Mouse (Mus musculus) ES-Bruce4 (cell line): Measurements from ENCODE around the gene Rbm19. TPM values are rescaled to one million over a fixed set of nuclear protein-coding genes. Genes with fewer than 3 reads are reported as not detected.

Source experiments
- H3K27ac ChIP-seq: 2 replicates; pipeline ENCODE4 v1.5.1; 2012; ENCODE audit warnings: low read length, inconsistent platforms; ENCODE audit not compliant: insufficient read depth
- H3K27me3 ChIP-seq: 2 replicates; pipeline ENCODE4 v1.6.1; 2012; ENCODE audit warnings: mild to moderate bottlenecking, low read length, inconsistent platforms; ENCODE audit not compliant: control insufficient read depth, poor library complexity, insufficient read depth, severe bottlenecking
- H3K36me3 ChIP-seq: 2 replicates; pipeline ENCODE4 v1.6.1; 2012; ENCODE audit warnings: inconsistent platforms, mild to moderate bottlenecking, low read length, moderate library complexity; ENCODE audit not compliant: control insufficient read depth, poor library complexity, insufficient read depth, severe bottlenecking
- H3K4me1 ChIP-seq: one replicate; pipeline ENCODE4 v1.8.1; 2011; ENCODE audit warnings: low read length; ENCODE audit not compliant: control insufficient read depth, insufficient read depth
- H3K4me3 ChIP-seq: 2 replicates; pipeline ENCODE4 v1.5.1; 2011; ENCODE audit warnings: low read depth, mild to moderate bottlenecking, low read length
- H3K9ac ChIP-seq: 2 replicates; pipeline ENCODE4 v1.6.1; 2012; ENCODE audit warnings: low read depth, mild to moderate bottlenecking, inconsistent platforms; ENCODE audit not compliant: poor library complexity, severe bottlenecking
- H3K9me3 ChIP-seq: replicated peaks from 2 replicates; pipeline ENCODE4 v1.6.1; 2012; ENCODE audit warnings: mild to moderate bottlenecking, low read length, inconsistent platforms; ENCODE audit not compliant: control insufficient read depth, poor library complexity, insufficient read depth, severe bottlenecking
- CTCF ChIP-seq: IDR thresholded peaks from one replicate; pipeline ENCODE4 v1.8.1; 2011; ENCODE audit warnings: low read depth, low read length
- EP300 ChIP-seq: IDR thresholded peaks from 2 replicates; pipeline ENCODE4 v1.6.1; 2011; ENCODE audit warnings: low read depth, low read length; ENCODE audit not compliant: insufficient read depth
- POLR2A ChIP-seq: IDR thresholded peaks from one replicate; pipeline ENCODE4 v1.8.1; 2011; ENCODE audit warnings: low read length; ENCODE audit not compliant: insufficient read depth
- polyA plus RNA-seq: library from polyadenylated mRNA; stranded (reverse); fragments of >200 nt; gene quantifications from 2 replicates; pipeline ENCODE4 v1.2.4, GENCODE M21; 2011; ENCODE audit warnings: low read depth; ENCODE audit not compliant: missing spikeins, insufficient read depth, insufficient read length

The Rbm19 gene
- polyA plus RNA-seq, 1 experiment, result 30.0 TPM

DNA sequence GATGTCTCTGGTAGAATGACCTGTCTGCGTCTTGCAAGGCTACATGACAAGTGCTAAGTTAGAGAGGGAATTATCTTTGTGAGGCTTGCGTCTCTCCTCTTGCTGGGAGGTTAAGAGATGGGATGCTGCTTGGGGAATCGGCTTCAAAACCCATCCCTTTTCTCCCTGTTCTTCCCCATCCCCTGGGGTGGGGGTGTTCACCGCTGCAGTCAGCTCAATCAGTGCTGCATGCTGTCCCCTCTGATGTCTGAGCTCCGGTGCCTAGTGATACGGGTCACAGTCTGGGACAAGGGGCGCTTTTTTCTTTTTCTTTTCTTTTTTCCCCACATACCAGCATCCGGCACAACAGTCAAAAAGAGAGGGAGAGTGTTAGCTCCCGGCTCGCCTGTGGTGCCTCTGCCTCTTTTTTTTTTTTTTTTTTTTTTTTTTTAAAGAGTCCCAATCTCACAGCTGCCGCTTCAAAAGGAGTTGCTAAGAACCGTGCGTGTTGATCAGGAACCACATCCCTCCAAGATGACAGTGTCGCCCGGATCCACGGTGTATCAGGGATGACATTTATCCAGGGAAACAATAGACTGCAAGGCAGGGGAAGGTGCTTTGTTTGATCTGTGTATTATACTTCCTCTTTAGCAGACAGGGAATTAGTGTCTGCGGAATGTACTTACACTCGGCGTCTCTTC, 29.2 kb downstream of the Rbm19 start:
- H3K9ac ChIP-seq, result no peak overlapping the region
- peaks cover 3% of the 10 kb centered on the region; the same call in 1 of the 2 replicates for H3K36me3 ChIP-seq
- H3K4me1 ChIP-seq, result no peaks in the 10 kb centered on the region
- no peaks in the 10 kb centered on the region for H3K27me3 ChIP-seq
- H3K4me3 ChIP-seq, result no peak overlapping the region
- no peaks in the 10 kb centered on the region for H3K9me3 ChIP-seq
- no peak for TF ChIP-seq CTCF
- no peak for TF ChIP-seq EP300
- no peak for TF ChIP-seq POLR2A
- H3K27ac ChIP-seq, result no peak overlapping the region

DNA sequence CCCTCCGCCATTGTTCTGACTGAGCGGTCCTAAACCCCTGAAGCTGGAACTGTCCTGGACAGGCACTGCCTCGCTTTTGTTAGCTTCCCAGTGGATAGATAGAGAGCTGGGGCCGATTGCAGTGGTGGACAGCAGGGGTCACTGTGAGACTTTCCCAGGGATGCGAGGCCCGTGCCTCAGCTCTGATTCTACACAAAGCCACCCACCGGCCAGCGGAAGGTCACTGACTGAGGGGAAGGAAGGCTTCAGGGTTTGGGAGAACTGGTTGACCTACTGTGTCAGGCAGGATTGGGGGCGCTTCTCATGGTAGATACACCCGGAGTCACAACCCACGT, 29.8 kb downstream of the Rbm19 start:
- no peak overlapping the region for H3K27ac ChIP-seq
- peaks cover 3% of the 10 kb centered on the region; the same call in 1 of the 2 replicates for H3K36me3 ChIP-seq
- no peaks in the 10 kb centered on the region for H3K4me1 ChIP-seq
- H3K4me3 ChIP-seq, result no peak overlapping the region
- no peaks in the 10 kb centered on the region for H3K27me3 ChIP-seq
- no peak overlapping the region for H3K9ac ChIP-seq
- H3K9me3 ChIP-seq, result no peaks in the 10 kb centered on the region
- TF ChIP-seq EP300, result no peak
- TF ChIP-seq CTCF, result peak; percentile 25

DNA sequence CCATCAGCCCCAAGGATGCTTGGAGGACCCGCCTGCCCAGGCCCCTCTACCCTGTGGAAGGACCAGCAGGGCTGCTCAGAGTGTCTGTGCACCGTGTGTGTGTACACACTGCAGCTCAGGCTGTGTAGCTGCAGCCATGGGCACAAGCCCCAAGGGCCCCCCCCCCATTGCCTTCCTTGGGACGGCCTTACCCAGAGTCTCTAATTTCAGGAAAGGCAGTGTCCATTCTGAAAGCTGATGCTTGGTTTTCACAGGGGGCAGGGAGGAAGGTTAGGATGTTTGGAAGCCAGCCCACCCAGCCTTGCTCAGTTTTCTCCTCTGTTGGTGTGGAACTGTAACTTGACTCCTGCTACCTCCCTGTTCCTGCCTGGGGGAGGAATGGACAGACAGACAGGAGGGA, 30.6 kb downstream of the Rbm19 start:
- Histone ChIP-seq H3K27me3 (no peaks in the 10 kb centered on the region), H3K36me3 (peaks cover 3% of the 10 kb centered on the region; the same call in 1 of the 2 replicates), H3K27ac (no peak overlapping the region), H3K9me3 (no peaks in the 10 kb centered on the region), H3K4me3 (no peak overlapping the region), H3K9ac (no peak overlapping the region), H3K4me1 (no peaks in the 10 kb centered on the region)
- no peak for TF ChIP-seq EP300
- no peak for TF ChIP-seq POLR2A
- no peak for TF ChIP-seq CTCF

DNA sequence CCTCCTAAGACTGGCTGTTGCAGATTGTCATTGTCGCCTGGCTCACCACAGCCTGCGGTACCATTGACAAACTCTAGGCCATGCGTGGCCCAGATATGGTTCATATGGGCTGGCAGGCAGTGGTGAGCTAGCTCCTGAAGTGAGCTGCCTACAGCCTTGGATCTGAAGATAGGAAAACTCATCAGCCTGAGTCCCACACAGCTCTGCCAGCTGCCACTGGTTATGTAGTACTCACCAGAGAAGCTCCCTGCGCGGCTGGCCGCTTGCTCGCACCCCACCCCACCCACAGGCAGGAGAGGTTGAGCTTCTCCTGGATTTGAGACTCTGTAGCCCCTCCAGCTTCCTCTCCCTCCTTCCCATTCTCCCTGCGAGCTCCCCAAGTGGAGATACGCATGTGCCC, 32.0 kb downstream of the Rbm19 start:
- Histone ChIP-seq H3K27me3 (no peaks in the 10 kb centered on the region), H3K4me3 (no peak overlapping the region), H3K27ac (no peak overlapping the region), H3K36me3 (peaks cover 3% of the 10 kb centered on the region; the same call in 1 of the 2 replicates), H3K9me3 (no peaks in the 10 kb centered on the region), H3K9ac (no peak overlapping the region), H3K4me1 (no peaks in the 10 kb centered on the region)
- TF ChIP-seq EP300, result no peak
- TF ChIP-seq CTCF, result no peak
- no peak for TF ChIP-seq POLR2A

DNA sequence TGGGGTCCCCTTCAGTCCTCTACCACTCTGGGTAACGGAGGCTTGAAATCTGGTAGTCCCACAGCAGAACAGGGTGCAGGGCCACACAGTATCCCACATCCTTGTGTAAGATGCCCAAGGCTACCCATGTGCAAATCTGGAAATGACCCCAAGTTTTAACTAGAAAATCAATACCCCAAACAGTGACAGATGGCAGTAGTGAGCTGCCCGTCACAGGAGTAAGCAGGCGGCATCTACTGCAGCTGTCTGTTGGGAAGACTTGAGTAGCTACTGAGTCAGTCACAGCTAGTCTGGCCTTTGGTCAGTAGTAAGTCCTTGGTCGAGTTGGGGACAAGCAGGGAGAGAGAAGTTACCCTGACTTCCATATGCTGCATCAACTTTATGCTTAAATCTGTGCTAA, 34.9 kb downstream of the Rbm19 start:
- Histone ChIP-seq H3K4me3 (no peak overlapping the region), H3K27me3 (no peaks in the 10 kb centered on the region), H3K27ac (no peak overlapping the region), H3K9me3 (no peaks in the 10 kb centered on the region), H3K9ac (no peak overlapping the region), H3K4me1 (no peaks in the 10 kb centered on the region), H3K36me3 (no peaks in the 10 kb centered on the region)
- TF ChIP-seq EP300 (no peak), POLR2A (no peak), CTCF (peak; percentile 27)

DNA sequence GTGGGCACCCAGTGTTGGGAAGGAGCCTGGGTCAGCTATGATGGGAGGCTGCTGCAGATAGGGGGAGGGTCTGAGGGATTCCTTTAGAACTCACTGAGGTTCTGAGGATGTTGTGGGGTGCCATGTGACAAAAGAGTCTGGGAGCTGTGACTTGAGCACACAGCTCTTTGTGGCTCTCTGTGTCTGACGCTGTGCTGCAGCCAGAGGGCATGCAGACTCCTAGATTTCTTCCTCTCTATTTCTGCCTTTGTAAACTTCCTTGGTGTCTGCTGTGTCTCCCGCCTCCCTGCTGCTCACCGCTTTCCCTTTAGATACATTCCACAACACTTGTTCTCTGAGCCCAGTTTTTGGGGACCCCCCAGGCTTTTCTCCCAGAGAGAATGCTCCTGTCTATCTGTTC, 36.9 kb downstream of the Rbm19 start:
- Histone ChIP-seq H3K27ac (no peak overlapping the region), H3K4me3 (no peak overlapping the region), H3K9ac (no peak overlapping the region), H3K4me1 (no peaks in the 10 kb centered on the region), H3K27me3 (no peaks in the 10 kb centered on the region), H3K9me3 (no peaks in the 10 kb centered on the region), H3K36me3 (no peaks in the 10 kb centered on the region)
- no peak for TF ChIP-seq POLR2A

DNA sequence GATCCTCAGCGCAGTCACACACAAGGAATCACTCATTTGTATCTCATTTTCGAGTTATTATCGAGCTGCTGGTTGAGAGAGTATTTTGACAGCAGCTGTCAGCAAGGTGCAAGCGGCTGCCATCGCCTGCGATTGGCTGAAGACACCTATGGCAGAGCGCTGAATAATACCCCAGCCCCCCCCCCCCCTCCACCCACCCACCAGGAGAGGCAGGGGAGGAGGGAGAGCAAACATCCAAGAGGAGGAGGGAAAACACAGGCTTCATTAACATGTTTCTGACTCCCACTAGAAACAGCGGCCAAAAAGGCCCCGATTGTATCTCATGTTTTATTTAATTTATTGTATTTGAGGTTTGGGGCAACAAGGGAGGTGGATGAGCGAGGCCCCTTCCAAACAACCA, 39.4 kb downstream of the Rbm19 start:
- H3K9me3 ChIP-seq, result no peaks in the 10 kb centered on the region
- no peak overlapping the region for H3K27ac ChIP-seq
- H3K9ac ChIP-seq, result no peak overlapping the region
- H3K4me1 ChIP-seq, result no peaks in the 10 kb centered on the region
- no peaks in the 10 kb centered on the region for H3K27me3 ChIP-seq
- no peaks in the 10 kb centered on the region for H3K36me3 ChIP-seq
- H3K4me3 ChIP-seq, result no peak overlapping the region
- no peak for TF ChIP-seq POLR2A
- TF ChIP-seq EP300, result no peak
- no peak for TF ChIP-seq CTCF
